ENCODE assay signal across 10 mouse cellular contexts in genomic region chr8:108387913-108388274, GRCm38 (mm10).
DNase-seq lines count a peak whose midpoint lies in the region; ATAC-seq lines count a peak whose summit lies in the region.
"Had no signal": no experiment of that assay in that cellular context is flagged by ENCODE, and none has a peak within 500 bp of the region (broad histone marks: within the 10 kb centered on the region; RNA-seq: fewer than 3 reads in every experiment).

No protein-coding gene starts in this region.

- H3K4me2 ChIP-seq in forebrain, embryonic 11.5 days (ENCODE audit: low read depth, low read length, severe bottlenecking): peak overlapping the region; percentile 28
- H3K4me2 ChIP-seq in hindbrain, embryonic 15.5 days: peak overlapping the region; percentile 44
- H3K4me2 ChIP-seq in midbrain, embryonic 14.5 days (ENCODE audit: low read length): peak overlapping the region; percentile 34

- ATAC-seq in forebrain, embryonic 11.5 days (replicated peaks; ENCODE audit: low FRiP score): no peak
- peak; percentile 7; the same call in 1 of the 2 replicates for ATAC-seq in hindbrain, embryonic 15.5 days (ENCODE audit: low FRiP score, low read depth)
- ATAC-seq in midbrain, embryonic 14.5 days (ENCODE audit: low FRiP score, low TSS enrichment): peak; percentile 57; the same call in 1 of the 2 replicates
- ATAC-seq in granulocyte monocyte progenitor cell, adult 5-6 weeks (replicated peaks; ENCODE audit: poor library complexity, severe bottlenecking): no peak
- ATAC-seq: Patski had no signal

- no peaks in the 10 kb centered on the region for H3K36me3 ChIP-seq in embryonic facial prominence, embryonic 10.5 days (replicated peaks)
- no peaks in the 10 kb centered on the region for H3K36me3 ChIP-seq in forebrain, embryonic 11.5 days (ENCODE audit: control insufficient read depth, insufficient read depth, low read length)
- H3K36me3 ChIP-seq in hindbrain, embryonic 15.5 days: no peaks in the 10 kb centered on the region
- no peaks in the 10 kb centered on the region for H3K36me3 ChIP-seq in midbrain, embryonic 14.5 days (ENCODE audit: control insufficient read depth, insufficient read depth, low read length)

- no peaks in the 10 kb centered on the region for H3K27me3 ChIP-seq in embryonic facial prominence, embryonic 10.5 days (replicated peaks; ENCODE audit: low read depth, poor library complexity, severe bottlenecking)
- no peaks in the 10 kb centered on the region for H3K27me3 ChIP-seq in forebrain, embryonic 11.5 days (ENCODE audit: control insufficient read depth, insufficient read depth, low read length)
- no peaks in the 10 kb centered on the region for H3K27me3 ChIP-seq in hindbrain, embryonic 15.5 days
- H3K27me3 ChIP-seq in midbrain, embryonic 14.5 days (ENCODE audit: control insufficient read depth, insufficient read depth, low read length): no peaks in the 10 kb centered on the region

- peak overlapping the region; percentile 8; the same call in 1 of the 2 replicates for H3K4me3 ChIP-seq in embryonic facial prominence, embryonic 10.5 days
- H3K4me3 ChIP-seq in forebrain, embryonic 11.5 days (ENCODE audit: low read depth, low read length): no peak overlapping the region
- 0 out of 2 replicates have a peak overlapping the region, but pooled peaks have one; percentile 5 for H3K4me3 ChIP-seq in hindbrain, embryonic 15.5 days
- no peak overlapping the region for H3K4me3 ChIP-seq in midbrain, embryonic 14.5 days (replicated peaks; ENCODE audit: low read depth, low read length)

- H3K9ac ChIP-seq in forebrain, embryonic 11.5 days (ENCODE audit: low read length): no peak overlapping the region
- H3K9ac ChIP-seq in hindbrain, embryonic 15.5 days: no peak overlapping the region
- H3K9ac ChIP-seq in midbrain, embryonic 14.5 days (replicated peaks; ENCODE audit: low read length): no peak overlapping the region

- no peaks in the 10 kb centered on the region for H3K9me3 ChIP-seq in embryonic facial prominence, embryonic 10.5 days
- no peaks in the 10 kb centered on the region for H3K9me3 ChIP-seq in forebrain, embryonic 11.5 days (ENCODE audit: control insufficient read depth, low read length)
- no peaks in the 10 kb centered on the region for H3K9me3 ChIP-seq in hindbrain, embryonic 15.5 days
- H3K9me3 ChIP-seq in midbrain, embryonic 14.5 days (ENCODE audit: control insufficient read depth, low read length): no peaks in the 10 kb centered on the region

- 63% methylated on average over 8 of the region's 8 CpGs for WGBS in embryonic facial prominence, embryonic 10.5 days
- 51% methylated on average over 8 of the region's 8 CpGs for WGBS in forebrain, embryonic 11.5 days
- WGBS in hindbrain, embryonic 15.5 days: 39% methylated on average over 8 of the region's 8 CpGs
- 19% methylated on average over 8 of the region's 8 CpGs for WGBS in midbrain, embryonic 14.5 days

- no peak for DNase-seq in embryonic facial prominence, embryonic 10.5 days (ENCODE audit: low spot score)
- no peak for DNase-seq in forebrain, embryonic 11.5 days (ENCODE audit: low spot score)
- no peak for DNase-seq in midbrain, embryonic 14.5 days
- no peak for DNase-seq in cerebellum, adult 9-10 months
- no peak for DNase-seq in left cerebral cortex, adult 18-20 months (ENCODE audit: low spot score in 2 of 2)
- DNase-seq: right cerebral cortex, adult 18-20 months had no signal

- H3K27ac ChIP-seq in embryonic facial prominence, embryonic 10.5 days (replicated peaks): peak overlapping the region; percentile 66; the same call in 1 of the 2 replicates
- H3K27ac ChIP-seq in forebrain, embryonic 11.5 days (ENCODE audit: low read depth, low read length): no peak overlapping the region
- peak overlapping the region; percentile 45; the same call in 1 of the 2 replicates for H3K27ac ChIP-seq in hindbrain, embryonic 15.5 days (replicated peaks)
- peak overlapping the region; percentile 58 for H3K27ac ChIP-seq in midbrain, embryonic 14.5 days (replicated peaks; ENCODE audit: low read depth, low read length)
- H3K27ac ChIP-seq: kidney, postnatal 0 days had no signal

- H3K4me1 ChIP-seq in embryonic facial prominence, embryonic 10.5 days: peaks cover 31% of the 10 kb centered on the region
- H3K4me1 ChIP-seq in forebrain, embryonic 11.5 days (replicated peaks; ENCODE audit: control insufficient read depth, insufficient read depth, low read length): peaks cover 3% of the 10 kb centered on the region; the same call in 1 of the 2 replicates
- peaks cover 18% of the 10 kb centered on the region for H3K4me1 ChIP-seq in hindbrain, embryonic 15.5 days (replicated peaks)
- H3K4me1 ChIP-seq in midbrain, embryonic 14.5 days (ENCODE audit: control insufficient read depth, insufficient read depth, low read length): peaks cover 26% of the 10 kb centered on the region

Comparison
In these comparisons a context has a peak if more than half of its experiments do, and no peak if none do; other contexts are left out.
1. H3K4me3 ChIP-seq: peak in embryonic facial prominence, embryonic 10.5 days (single experiment) and hindbrain, embryonic 15.5 days (single experiment); none in forebrain, embryonic 11.5 days (single experiment) and midbrain, embryonic 14.5 days (single experiment).
2. ATAC-seq: peak in hindbrain, embryonic 15.5 days (single experiment) and midbrain, embryonic 14.5 days (single experiment); none in forebrain, embryonic 11.5 days (single experiment) and granulocyte monocyte progenitor cell, adult 5-6 weeks (single experiment).
3. Peak in every context shown above with its lines, with median percentiles within 50 percentile points of each other: H3K4me2 ChIP-seq.